Mouse (Mus musculus) lung, embryonic 15.5 days (tissue): ENCODE measurements around the gene Olfr548-ps1. TPM values are rescaled to one million over a fixed set of nuclear protein-coding genes. Genes with fewer than 3 reads are reported as not detected.

Experiments
- ATAC-seq: fragments of 200-750 bp; cut with Nextera tagmentation; 2 replicates; pipeline ENCODE4 v1.8.0; 2017; ENCODE audit warnings: moderate number of reproducible peaks, borderline replicate concordance; ENCODE audit not compliant: low FRiP score, low TSS enrichment; ENCODE audit errors: extremely low read depth
- H3K27ac ChIP-seq: fragments of 300-500 bp; sonication (generic); 2 replicates; pipeline ENCODE4 v1.5.1; 2015; ENCODE audit warnings: moderate library complexity, mild to moderate bottlenecking, inconsistent platforms
- H3K27me3 ChIP-seq: fragments of 300-500 bp; sonication (generic); 2 replicates; pipeline ENCODE4 v1.6.1; 2015; ENCODE audit warnings: inconsistent platforms
- H3K36me3 ChIP-seq: fragments of 300-500 bp; sonication (generic); 2 replicates; pipeline ENCODE4 v1.6.1; 2015; ENCODE audit warnings: inconsistent platforms
- H3K4me1 ChIP-seq: fragments of 300-500 bp; sonication (generic); 2 replicates; pipeline ENCODE4 v1.6.1; 2015; ENCODE audit warnings: inconsistent platforms
- H3K4me2 ChIP-seq: fragments of 300-500 bp; sonication (generic); 2 replicates; pipeline ENCODE4 v1.6.1; 2015; ENCODE audit warnings: inconsistent platforms, mild to moderate bottlenecking, moderate library complexity
- H3K4me3 ChIP-seq: fragments of 300-500 bp; sonication (generic); 2 replicates; pipeline ENCODE4 v1.5.1; 2015; ENCODE audit warnings: mild to moderate bottlenecking, inconsistent platforms
- H3K9ac ChIP-seq: fragments of 300-500 bp; sonication (generic); 2 replicates; pipeline ENCODE4 v1.6.1; 2015; ENCODE audit warnings: inconsistent platforms
- H3K9me3 ChIP-seq: fragments of 300-500 bp; sonication (generic); 2 replicates; pipeline ENCODE4 v1.6.1; 2016; ENCODE audit warnings: inconsistent platforms
- WGBS: fragments of 180-500 bp; shearing (Covaris S2); methylation state at CpG from one replicate; pipeline ENCODE4 v1.1.7; 2015; 5-methylcytosine and 5-hydroxymethylcytosine counted together
- polyA plus RNA-seq: library from polyadenylated mRNA; unstranded; fragments of >200 nt; fragmentation: Nextera tagmentation; extraction: Ambion mirVana; gene quantifications from 2 replicates; pipeline ENCODE4 v1.2.1, GENCODE M21; 2015

Gene Olfr548-ps1
- polyA plus RNA-seq, 1 experiment from 2014 or later: not detected

DNA sequence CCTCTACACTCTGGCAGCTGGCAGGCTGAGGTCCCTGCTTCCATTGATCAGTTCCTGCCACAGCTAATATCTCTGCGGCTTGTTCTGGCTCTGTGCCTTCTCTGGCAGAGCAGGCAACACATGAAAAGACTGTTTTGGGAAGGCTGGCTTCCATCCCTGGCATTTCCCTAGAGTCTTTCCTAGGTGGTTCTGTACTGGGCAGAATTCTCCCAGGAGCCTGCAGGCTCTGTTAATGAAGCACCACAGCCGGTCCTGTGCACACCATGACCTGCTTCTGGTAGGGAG lies 23.7 kb upstream of the Olfr548-ps1 start:
- peaks cover 15% of the 10 kb centered on the region; the same call in 1 of the 2 replicates for H3K27me3 ChIP-seq
- H3K9me3 ChIP-seq: no peaks in the 10 kb centered on the region
- H3K36me3 ChIP-seq: no peaks in the 10 kb centered on the region
- no peak overlapping the region for H3K4me2 ChIP-seq
- no peak overlapping the region for H3K9ac ChIP-seq
- ATAC-seq: no peak
- 0 out of 2 replicates have a peak, but pooled peaks cover 7% of the 10 kb centered on the region for H3K4me1 ChIP-seq
- WGBS: 70% methylated on average over 2 of the region's 2 CpGs
- H3K4me3 ChIP-seq: no peak overlapping the region
- H3K27ac ChIP-seq: no peak overlapping the region

DNA sequence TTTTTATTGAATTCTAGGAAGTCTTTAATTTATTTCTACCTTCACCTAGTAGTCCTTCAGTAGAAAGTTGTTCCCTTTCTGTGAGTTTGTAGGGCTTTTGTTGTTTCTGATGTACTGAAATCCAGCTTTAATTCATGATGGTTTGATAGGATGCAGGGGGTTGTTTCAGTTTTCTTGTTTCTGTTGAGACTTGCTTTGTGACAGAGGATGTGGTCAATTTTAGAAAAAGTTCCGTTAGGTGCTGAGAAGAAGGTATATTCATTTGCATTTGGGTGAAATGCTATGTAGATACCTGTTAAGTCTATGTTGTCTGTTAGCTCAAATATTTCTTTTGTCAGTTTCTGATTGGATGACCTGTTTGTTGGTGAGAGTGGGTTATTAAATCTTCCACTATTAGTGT lies 11.6 kb upstream of the Olfr548-ps1 start:
- Histone ChIP-seq H3K9me3 (no peaks in the 10 kb centered on the region), H3K36me3 (no peaks in the 10 kb centered on the region), H3K27ac (no peak overlapping the region), H3K27me3 (no peaks in the 10 kb centered on the region), H3K4me2 (no peak overlapping the region), H3K4me3 (no peak overlapping the region), H3K9ac (no peak overlapping the region), H3K4me1 (no peaks in the 10 kb centered on the region)
- no peak for ATAC-seq
- 73% methylated on average over 1 of the region's 1 CpGs for whole genome bisulfite sequencing

DNA sequence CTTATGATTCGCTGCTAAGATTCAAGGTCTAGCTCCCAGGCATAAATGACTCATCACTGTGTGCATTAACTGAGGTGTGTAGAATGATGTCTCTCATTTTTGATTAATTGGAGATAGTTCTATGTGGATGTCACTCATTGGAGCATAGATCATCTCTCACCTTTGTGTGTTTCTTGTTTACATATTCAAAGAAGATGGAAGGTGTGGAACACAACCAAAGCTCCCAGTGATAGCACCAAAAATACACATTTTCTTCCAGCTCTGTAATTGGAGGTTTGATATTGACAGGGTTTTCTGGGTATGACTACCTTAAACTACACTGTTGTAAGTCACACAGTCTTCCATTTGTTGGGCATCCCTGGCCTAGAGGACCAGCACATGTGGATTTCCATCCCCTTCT lies 6.2 kb upstream of the Olfr548-ps1 start, which contains the start of gene Olfr547:
Gene Olfr547 (plus strand): TSS at position 301 of the 400 bp plus-strand sequence.
- no peaks in the 10 kb centered on the region for H3K4me1 ChIP-seq
- H3K36me3 ChIP-seq: no peaks in the 10 kb centered on the region
- ATAC-seq: no peak
- no peaks in the 10 kb centered on the region for H3K9me3 ChIP-seq
- no peak within 1 kb of the TSS for H3K27ac ChIP-seq
- H3K27me3 ChIP-seq: no peaks in the 10 kb centered on the region
- no peak within 1 kb of the TSS for H3K9ac ChIP-seq
- no peak within 1 kb of the TSS for H3K4me3 ChIP-seq
- H3K4me2 ChIP-seq: no peak within 1 kb of the TSS
- WGBS: 85% methylated on average over 1 of the region's 1 CpGs

DNA sequence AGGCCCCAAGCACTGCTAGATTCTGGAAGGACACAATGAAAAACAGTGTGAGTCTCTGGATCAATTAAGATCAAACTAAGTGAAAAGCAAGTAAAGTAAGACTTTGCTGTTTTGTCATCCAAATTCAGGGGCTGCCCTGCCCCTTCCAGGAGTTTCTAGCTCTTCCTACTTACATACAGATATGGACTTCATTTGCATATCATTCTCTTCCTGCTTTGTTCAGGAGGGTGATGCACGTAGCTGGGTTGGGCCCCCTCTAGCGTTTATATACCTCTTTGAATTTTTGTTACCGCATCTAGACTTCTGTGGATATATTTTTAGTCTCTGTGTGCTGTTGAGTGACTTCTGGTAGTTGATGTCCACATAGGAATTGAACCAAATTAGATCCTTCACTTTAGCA lies 555 bp downstream of the Olfr548-ps1 start:
- Histone ChIP-seq H3K27me3 (no peaks in the 10 kb centered on the region), H3K9me3 (no peaks in the 10 kb centered on the region), H3K36me3 (no peaks in the 10 kb centered on the region), H3K4me3 (no peak overlapping the region), H3K4me1 (no peaks in the 10 kb centered on the region), H3K4me2 (no peak overlapping the region), H3K27ac (no peak overlapping the region), H3K9ac (no peak overlapping the region)
- no peak for ATAC-seq
- 53% methylated on average over 3 of the region's 3 CpGs for WGBS

DNA sequence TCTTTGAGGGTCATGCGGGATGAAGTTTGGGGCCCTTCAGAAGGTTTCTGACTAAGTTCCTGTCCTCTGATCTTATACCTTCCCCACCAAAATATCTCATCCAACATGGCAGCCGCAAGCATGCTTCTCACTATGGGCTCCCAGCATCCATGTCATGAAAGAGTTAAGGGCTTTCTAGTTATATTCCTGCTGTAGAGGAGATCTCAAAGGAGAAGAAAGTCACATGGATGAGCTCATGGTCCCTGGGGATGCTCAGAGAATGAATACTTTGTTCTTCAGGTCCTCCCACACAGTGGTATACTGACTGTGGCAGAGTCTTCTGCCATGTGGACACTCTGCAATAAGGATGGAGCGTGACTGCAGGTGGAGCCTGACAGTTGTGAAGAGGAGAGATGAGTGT lies 8.9 kb downstream of the Olfr548-ps1 start, which contains the start of gene Olfr549:
Gene Olfr549 (plus strand): TSS at position 301 of the 400 bp plus-strand sequence.
- no peak within 1 kb of the TSS for H3K4me3 ChIP-seq
- no peaks in the 10 kb centered on the region for H3K27me3 ChIP-seq
- no peaks in the 10 kb centered on the region for H3K9me3 ChIP-seq
- no peak within 1 kb of the TSS for H3K9ac ChIP-seq
- no peak within 1 kb of the TSS for H3K4me2 ChIP-seq
- H3K36me3 ChIP-seq: no peaks in the 10 kb centered on the region
- WGBS: 80% methylated on average over 3 of the region's 3 CpGs
- H3K27ac ChIP-seq: no peak within 1 kb of the TSS
- ATAC-seq: no peak
- H3K4me1 ChIP-seq: no peaks in the 10 kb centered on the region

DNA sequence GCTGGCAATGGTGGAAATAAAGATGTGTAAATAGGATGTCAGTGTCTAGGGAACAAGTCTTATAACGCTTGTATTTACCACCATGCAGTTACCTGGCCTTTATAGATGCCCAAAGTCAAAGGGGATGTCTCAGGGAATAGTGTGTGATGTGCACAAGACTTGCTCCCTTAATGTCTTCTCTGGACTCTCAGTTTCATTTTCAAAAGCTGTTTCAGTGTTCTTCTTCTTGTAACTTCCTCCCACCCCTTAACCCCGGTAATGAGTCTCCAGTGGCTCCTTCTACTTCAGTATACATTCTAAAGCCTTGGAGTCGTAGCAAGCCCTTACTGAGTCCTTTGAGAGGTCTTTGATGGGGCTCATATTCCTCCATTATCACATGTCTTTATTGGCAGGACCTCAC lies 12.6 kb downstream of the Olfr548-ps1 start:
- Histone ChIP-seq H3K4me1 (no peaks in the 10 kb centered on the region), H3K4me3 (no peak overlapping the region), H3K9ac (no peak overlapping the region), H3K27ac (no peak overlapping the region), H3K4me2 (no peak overlapping the region), H3K27me3 (no peaks in the 10 kb centered on the region), H3K9me3 (no peaks in the 10 kb centered on the region), H3K36me3 (no peaks in the 10 kb centered on the region)
- WGBS: 67% methylated on average over 3 of the region's 3 CpGs
- no peak for ATAC-seq

DNA sequence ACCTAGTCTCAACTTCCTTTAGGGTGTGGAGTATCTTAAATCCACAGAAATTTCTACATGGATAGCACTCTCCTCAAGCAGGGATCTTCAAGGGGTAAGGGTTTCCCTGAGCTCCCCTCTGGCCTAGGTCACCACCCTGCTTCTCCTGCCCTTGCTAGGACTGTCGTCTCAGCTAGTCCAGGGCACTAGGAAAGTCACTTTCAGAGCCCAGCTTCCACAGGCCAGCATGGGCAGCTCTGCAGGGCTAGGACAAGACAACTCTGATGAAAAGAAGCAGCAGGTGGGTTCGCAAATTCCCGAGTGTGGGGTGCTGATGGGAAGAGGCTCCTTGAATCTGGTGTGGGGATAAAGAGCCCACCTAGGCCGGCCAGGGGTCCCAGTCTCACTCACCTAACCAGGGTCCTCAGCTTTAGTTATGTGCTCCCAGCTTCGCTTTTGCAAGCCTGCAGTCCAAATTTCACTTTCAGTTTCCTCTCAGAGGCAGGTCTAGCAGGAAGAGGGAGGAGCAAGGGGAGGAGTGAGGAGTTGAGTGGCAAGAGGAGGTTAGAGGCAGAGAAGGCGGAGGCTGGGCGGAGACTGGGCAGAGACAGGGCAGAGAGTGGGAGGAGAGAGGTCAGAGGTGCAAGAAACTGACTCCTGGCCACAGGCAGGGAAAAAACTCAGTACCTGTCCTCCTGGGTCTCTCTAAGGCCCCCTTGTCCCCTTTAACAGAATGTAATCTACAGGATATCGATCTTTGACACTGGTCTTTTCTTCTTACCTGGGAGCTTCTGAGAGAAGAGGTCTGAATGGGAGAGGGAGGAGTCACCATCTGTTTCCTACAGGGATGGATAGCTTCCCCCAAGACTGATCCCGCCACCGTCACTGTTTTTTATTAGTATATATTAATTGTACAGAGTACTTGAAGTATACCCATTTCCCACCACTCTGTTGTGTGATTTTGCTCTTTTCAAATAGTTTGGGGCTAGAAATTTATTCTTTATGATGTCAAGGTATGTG lies 24.6 kb downstream of the Olfr548-ps1 start, which contains the start of gene Trim21:
Gene Trim21 (minus strand): TSS at position 488 of the 999 bp plus-strand sequence.
- 0 out of 2 replicates have a peak, but pooled peaks cover 5% of the 10 kb centered on the region for H3K4me1 ChIP-seq
- H3K9me3 ChIP-seq: no peaks in the 10 kb centered on the region
- H3K27ac ChIP-seq: peak within 1 kb of the TSS; percentile 16; the same call in 1 of the 2 replicates
- peak within 1 kb of the TSS; percentile 55 for H3K4me3 ChIP-seq
- peak; percentile 96 for ATAC-seq
- H3K36me3 ChIP-seq: no peaks in the 10 kb centered on the region
- WGBS: 16% methylated on average over 10 of the region's 10 CpGs
- no peaks in the 10 kb centered on the region for H3K27me3 ChIP-seq
- H3K4me2 ChIP-seq: peak within 1 kb of the TSS; percentile 74
- H3K9ac ChIP-seq: peak within 1 kb of the TSS; percentile 55

DNA sequence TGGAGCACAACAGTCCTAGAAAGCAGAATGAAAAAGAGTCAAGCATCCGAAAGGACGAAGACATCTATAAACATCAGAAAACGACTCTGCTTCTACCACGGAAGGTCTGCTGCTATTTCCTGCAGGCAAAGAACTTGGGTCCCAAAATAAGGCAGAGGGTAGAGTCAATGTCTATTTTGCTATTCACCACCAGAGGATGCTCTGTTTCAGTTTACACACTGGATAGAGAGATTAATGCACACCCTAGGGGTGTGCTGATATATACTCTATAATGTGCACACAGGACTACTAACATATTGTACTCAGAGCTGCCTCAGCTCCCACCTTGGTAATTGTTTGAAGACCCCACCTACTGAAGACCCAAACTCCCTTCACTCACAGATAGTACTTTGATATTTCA lies 25.5 kb downstream of the Olfr548-ps1 start:
- Histone ChIP-seq H3K9ac (no peak overlapping the region), H3K4me2 (no peak overlapping the region), H3K4me3 (no peak overlapping the region), H3K4me1 (0 out of 2 replicates have a peak, but pooled peaks cover 5% of the 10 kb centered on the region), H3K36me3 (no peaks in the 10 kb centered on the region), H3K27ac (no peak overlapping the region), H3K27me3 (no peaks in the 10 kb centered on the region), H3K9me3 (no peaks in the 10 kb centered on the region)
- no peak for ATAC-seq
- 74% methylated on average over 4 of the region's 4 CpGs for WGBS

DNA sequence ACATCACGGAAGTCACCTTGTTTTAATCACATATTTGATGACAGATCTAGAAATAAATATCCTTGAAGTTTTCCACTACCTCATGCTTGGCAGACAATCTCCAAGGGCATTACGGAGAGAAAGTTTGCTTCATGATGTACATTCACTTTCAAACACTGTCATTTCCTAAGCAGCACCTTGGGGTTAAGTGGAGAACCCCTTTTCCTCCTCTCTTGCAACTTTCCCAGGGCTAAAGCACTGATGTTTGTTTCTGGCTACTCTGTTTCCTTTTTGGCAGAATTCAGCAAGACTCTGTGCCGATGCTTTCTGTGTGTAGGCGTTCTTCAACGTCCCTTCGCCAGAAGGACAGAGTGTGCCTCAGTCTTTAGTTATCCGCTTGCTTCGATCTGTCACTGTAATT lies 30.4 kb downstream of the Olfr548-ps1 start, which contains the start of gene Olfr550:
Gene Olfr550 (plus strand): TSS at position 301 of the 400 bp plus-strand sequence.
- no peak for ATAC-seq
- no peak within 1 kb of the TSS for H3K27ac ChIP-seq
- no peaks in the 10 kb centered on the region for H3K9me3 ChIP-seq
- H3K9ac ChIP-seq: no peak within 1 kb of the TSS
- H3K4me3 ChIP-seq: no peak within 1 kb of the TSS
- H3K36me3 ChIP-seq: no peaks in the 10 kb centered on the region
- 77% methylated on average over 8 of the region's 8 CpGs for WGBS
- no peaks in the 10 kb centered on the region for H3K4me1 ChIP-seq
- H3K27me3 ChIP-seq: no peaks in the 10 kb centered on the region
- H3K4me2 ChIP-seq: no peak within 1 kb of the TSS

DNA sequence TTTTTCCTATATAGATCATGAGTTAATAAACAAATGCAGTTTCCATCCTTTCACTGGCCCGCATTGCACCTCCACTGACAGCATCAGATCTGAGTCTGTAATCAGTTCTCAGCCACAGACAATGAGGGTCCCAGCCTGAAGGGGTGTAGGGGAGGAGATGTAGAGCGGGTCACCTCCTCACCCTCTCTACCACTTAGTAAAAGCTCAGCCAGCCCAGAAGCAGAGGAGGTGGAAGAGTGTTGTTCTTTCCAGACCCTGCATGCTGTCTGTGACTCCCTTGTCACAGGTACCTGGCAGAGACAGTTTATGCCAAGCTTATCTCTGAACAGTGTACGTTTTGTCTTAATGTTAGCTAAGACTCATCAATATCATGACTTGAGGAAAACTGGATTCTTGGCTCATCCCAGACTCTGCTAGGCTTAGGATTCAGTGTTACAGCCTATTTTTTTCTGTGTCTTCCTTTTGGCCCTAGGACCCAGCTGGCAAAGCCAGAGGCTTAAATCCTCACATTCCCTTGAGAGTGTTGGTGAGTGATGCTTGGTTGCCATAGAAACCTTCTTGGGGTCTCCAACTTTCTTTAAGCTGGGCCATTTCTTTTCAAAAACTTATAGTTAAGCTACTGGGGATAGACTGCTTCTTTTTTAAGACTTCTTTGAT lies 32.6 kb downstream of the Olfr548-ps1 start:
- 64% methylated on average over 3 of the region's 3 CpGs for WGBS
- Histone ChIP-seq H3K4me2 (no peak overlapping the region), H3K27me3 (no peaks in the 10 kb centered on the region), H3K9ac (no peak overlapping the region), H3K9me3 (no peaks in the 10 kb centered on the region), H3K4me1 (no peaks in the 10 kb centered on the region), H3K27ac (no peak overlapping the region), H3K36me3 (no peaks in the 10 kb centered on the region), H3K4me3 (no peak overlapping the region)
- no peak for ATAC-seq

DNA sequence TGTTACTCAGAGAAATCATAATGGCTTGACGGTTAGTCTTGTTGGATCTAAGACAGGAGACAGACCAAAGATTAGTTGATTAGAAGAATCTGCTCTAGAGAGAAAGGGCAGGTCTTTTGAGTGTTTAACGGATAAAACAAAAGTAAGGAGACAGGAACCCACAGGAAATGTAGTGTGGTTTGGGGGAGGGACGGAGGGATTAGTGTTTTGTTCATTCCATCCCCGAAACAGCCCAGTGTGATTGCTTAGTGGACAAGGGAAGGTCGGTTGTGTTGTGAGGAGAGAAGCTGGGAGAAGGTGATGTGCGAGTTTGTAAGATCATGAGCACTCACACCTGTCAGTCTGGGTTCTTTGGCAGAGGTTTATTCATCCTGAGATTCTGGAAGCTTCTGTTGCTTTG lies 35.3 kb downstream of the Olfr548-ps1 start:
- Histone ChIP-seq H3K4me1 (no peaks in the 10 kb centered on the region), H3K4me3 (no peak overlapping the region), H3K4me2 (no peak overlapping the region), H3K27me3 (no peaks in the 10 kb centered on the region), H3K36me3 (no peaks in the 10 kb centered on the region), H3K9me3 (no peaks in the 10 kb centered on the region), H3K9ac (no peak overlapping the region), H3K27ac (no peak overlapping the region)
- no peak for ATAC-seq
- 64% methylated on average over 6 of the region's 6 CpGs for WGBS

DNA sequence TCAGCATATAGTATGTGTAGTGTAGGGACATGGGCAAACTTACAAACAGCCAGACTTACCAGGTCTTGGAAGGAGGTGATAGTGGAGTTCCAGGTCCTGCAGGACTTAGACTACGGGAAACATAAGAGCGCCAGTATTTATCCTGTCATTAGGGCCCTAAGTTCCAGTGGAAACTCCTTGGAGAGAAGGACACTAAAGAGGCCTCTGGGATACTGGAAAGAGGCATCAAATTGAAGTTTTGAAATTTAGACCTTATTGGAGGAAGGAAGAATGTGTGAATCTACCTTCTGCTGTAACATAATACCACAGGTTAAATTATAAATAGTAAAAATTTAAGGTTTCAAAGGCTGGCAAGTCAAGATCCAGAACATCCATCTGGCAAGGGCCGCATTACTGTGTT lies 51.1 kb downstream of the Olfr548-ps1 start, which contains the start of gene Olfr551:
Gene Olfr551 (minus strand): TSS at position 101 of the 400 bp plus-strand sequence.
- Histone ChIP-seq H3K4me2 (no peak within 1 kb of the TSS), H3K27me3 (no peaks in the 10 kb centered on the region), H3K27ac (no peak within 1 kb of the TSS), H3K9ac (no peak within 1 kb of the TSS), H3K4me1 (no peaks in the 10 kb centered on the region), H3K36me3 (no peaks in the 10 kb centered on the region), H3K9me3 (no peaks in the 10 kb centered on the region), H3K4me3 (no peak within 1 kb of the TSS)
- ATAC-seq: no peak
- WGBS: 86% methylated on average over 3 of the region's 3 CpGs
